Mouse (Mus musculus): ENCODE measurements at regions not wholly inside any gene's neighbourhood (a gene's known extent, or its start where the extent isn't known, plus 50 kb on each side); places are given as distances from the start of the nearest gene placed in this dataset.

DNA sequence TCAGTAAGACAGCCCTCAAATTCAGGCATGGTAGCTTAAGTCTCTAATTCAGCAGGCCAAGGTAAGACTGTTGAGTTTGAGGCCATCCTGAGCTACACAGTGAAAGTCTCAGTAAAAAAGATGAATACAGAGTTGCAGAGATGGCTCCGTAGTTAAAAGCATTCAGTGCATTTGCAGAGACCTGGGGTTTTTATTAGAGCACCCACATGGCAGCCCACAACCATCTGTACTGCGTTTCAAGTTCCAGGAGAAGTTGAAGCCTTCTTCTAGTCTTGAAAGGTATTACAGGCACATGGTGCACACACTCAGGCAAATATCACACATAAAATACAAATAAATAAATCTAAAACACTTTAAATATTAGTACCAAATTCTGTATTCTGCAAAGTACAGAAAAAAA is 109.6 kb upstream of the Vstm2b start:
- in situ Hi-C loops (cut with MboI; ENCODE audit: low pct_unique_long_range_greater_than_20kb in 1 of 2, low sequenced_read_pairs in 2 of 2, unreplicated experiment in 1 of 2), result no loop called here

- in situ Hi-C loops (cut with MboI; ENCODE audit: low pct_unique_long_range_greater_than_20kb in 1 of 2, low sequenced_read_pairs in 2 of 2, unreplicated experiment in 1 of 2), result no loop called here
These were observed 103.5 kb upstream of the Vstm2b start for GRCm38 (mm10) chr7:40794458-40795207.

- in situ Hi-C loops (cut with MboI; ENCODE audit: low pct_unique_long_range_greater_than_20kb in 1 of 2, low sequenced_read_pairs in 2 of 2, unreplicated experiment in 1 of 2), result no loop called here
These were observed 98.3 kb upstream of the Vstm2b start for GRCm38 (mm10) chr7:40799794-40800193.

DNA sequence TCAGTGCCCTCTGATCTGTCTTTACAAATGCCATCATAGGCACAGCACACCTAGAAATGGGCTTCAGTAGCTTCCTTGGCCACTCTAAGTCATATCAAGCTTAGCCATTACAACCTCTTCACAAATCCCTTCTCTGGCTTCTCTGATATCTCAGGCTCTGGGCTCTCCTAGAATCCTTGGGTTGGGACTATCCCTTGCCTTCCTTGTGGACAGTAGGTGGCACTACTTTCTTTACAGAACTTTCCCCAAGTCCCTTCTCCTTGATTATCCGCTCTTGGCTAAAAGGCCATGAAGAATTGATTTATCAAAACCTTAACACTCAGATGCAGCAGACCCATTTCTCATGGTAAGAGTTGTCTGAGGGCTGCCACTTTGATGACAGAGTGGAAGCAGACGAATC is 96.8 kb upstream of the Vstm2b start:
- in situ Hi-C loops (cut with MboI; ENCODE audit: low pct_unique_long_range_greater_than_20kb in 1 of 2, low sequenced_read_pairs in 2 of 2, unreplicated experiment in 1 of 2), result no loop called here

DNA sequence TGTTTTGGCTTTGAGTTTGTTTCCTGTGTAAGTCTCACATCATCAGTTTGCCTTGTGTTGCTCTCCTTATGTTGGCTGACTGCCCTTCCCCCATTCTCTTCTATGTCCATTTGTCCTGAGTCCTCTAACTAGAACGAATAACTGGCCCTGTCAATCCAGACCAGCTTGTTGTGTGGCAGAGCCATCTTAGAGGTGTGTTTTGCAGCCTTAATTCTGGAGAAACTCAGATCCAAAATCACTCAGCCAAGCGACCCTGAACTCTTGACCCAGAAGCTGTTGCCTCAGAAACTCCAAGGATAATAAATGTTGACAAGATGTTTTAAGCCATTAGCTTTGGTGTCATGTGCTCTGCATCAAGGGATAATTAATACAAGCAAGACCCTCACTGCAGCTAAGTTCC is 92.9 kb upstream of the Vstm2b start:
- in situ Hi-C loops (cut with MboI; ENCODE audit: low pct_unique_long_range_greater_than_20kb in 1 of 2, low sequenced_read_pairs in 2 of 2, unreplicated experiment in 1 of 2), result no loop called here

DNA sequence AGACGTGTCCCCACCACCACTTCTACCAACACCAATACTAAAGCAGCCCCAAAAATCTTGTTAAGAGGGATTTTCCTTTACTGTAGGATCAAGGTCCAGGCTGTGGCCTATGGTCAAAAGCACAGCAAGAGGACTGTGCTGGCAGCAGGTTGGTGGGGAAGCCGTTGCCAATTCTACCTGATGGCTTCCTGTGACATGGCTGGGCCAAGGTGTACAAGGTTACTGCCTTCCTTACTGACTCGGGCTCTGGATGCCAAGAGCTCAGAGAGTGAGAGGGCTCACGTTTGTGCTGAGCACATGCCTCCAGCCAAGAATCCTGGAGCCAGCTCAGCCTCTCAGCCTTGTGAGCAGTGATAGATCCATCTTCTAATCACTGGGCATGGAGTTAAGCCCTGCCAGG is 92.3 kb upstream of the Vstm2b start:
- in situ Hi-C loops (cut with MboI; ENCODE audit: low pct_unique_long_range_greater_than_20kb in 1 of 2, low sequenced_read_pairs in 2 of 2, unreplicated experiment in 1 of 2), result no loop called here

GRCm38 (mm10) chr7:40812952-40813351 is 85.2 kb upstream of the Vstm2b start:
- in situ Hi-C loops (cut with MboI; ENCODE audit: low pct_unique_long_range_greater_than_20kb in 1 of 2, low sequenced_read_pairs in 2 of 2, unreplicated experiment in 1 of 2), result no loop called here

GRCm38 (mm10) chr7:40825141-40825742 is 72.9 kb upstream of the Vstm2b start:
- in situ Hi-C loops (cut with MboI; ENCODE audit: low pct_unique_long_range_greater_than_20kb in 1 of 2, low sequenced_read_pairs in 2 of 2, unreplicated experiment in 1 of 2), result no loop called here

GRCm38 (mm10) chr7:40829526-40829925 is 68.6 kb upstream of the Vstm2b start:
- in situ Hi-C loops (cut with MboI; ENCODE audit: low pct_unique_long_range_greater_than_20kb in 1 of 2, low sequenced_read_pairs in 2 of 2, unreplicated experiment in 1 of 2), result no loop called here

GRCm38 (mm10) chr7:40831583-40831982 is 66.5 kb upstream of the Vstm2b start:
- in situ Hi-C loops (cut with MboI; ENCODE audit: low pct_unique_long_range_greater_than_20kb in 1 of 2, low sequenced_read_pairs in 2 of 2, unreplicated experiment in 1 of 2), result no loop called here

GRCm38 (mm10) chr7:40842344-40842992 is 55.7 kb upstream of the Vstm2b start:
- in situ Hi-C loops (cut with MboI; ENCODE audit: low pct_unique_long_range_greater_than_20kb in 1 of 2, low sequenced_read_pairs in 2 of 2, unreplicated experiment in 1 of 2), result no loop called here

GRCm38 (mm10) chr7:40846512-40846911 is 51.6 kb upstream of the Vstm2b start:
- in situ Hi-C loops (cut with MboI; ENCODE audit: low pct_unique_long_range_greater_than_20kb in 1 of 2, low sequenced_read_pairs in 2 of 2, unreplicated experiment in 1 of 2), result no loop called here

All from mouse embryonic stem cell (cell line).